In genomic region chr9:50861119-50861839, GRCm38 (mm10) we compare ENCODE assay signal across 19 mouse cellular contexts. TPM values are rescaled to one million over a fixed set of nuclear protein-coding genes. Genes with fewer than 3 reads are reported as not detected.
DNase-seq lines count a peak whose midpoint lies in the region; ATAC-seq lines count a peak whose summit lies in the region.
"Had no signal": no experiment of that assay in that cellular context is flagged by ENCODE, and none has a peak within 500 bp of the region (broad histone marks: within the 10 kb centered on the region; RNA-seq: fewer than 3 reads in every experiment).

No protein-coding gene starts in this region.

- peak overlapping the region; percentile 72 for H3K27ac ChIP-seq in forebrain, embryonic 14.5 days (ENCODE audit: low read depth, low read length)
- H3K27ac ChIP-seq in forebrain, embryonic 12.5 days: no peak overlapping the region
- peak overlapping the region; percentile 82 for H3K27ac ChIP-seq in forebrain, embryonic 16.5 days (ENCODE audit: low read length)
- no peak overlapping the region for H3K27ac ChIP-seq in hindbrain, embryonic 10.5 days
- H3K27ac ChIP-seq: heart, embryonic 10.5 days; hindbrain, embryonic 13.5 days; intestine, embryonic 15.5 days; midbrain, embryonic 13.5 days; neural tube, embryonic 15.5 days had no signal

- 74% methylated on average over 18 of the region's 18 CpGs for WGBS in forebrain, embryonic 14.5 days
- 93% methylated on average over 18 of the region's 18 CpGs for WGBS in forebrain, embryonic 12.5 days
- 65% methylated on average over 18 of the region's 18 CpGs for WGBS in forebrain, embryonic 16.5 days
- WGBS in hindbrain, embryonic 10.5 days: 95% methylated on average over 18 of the region's 18 CpGs

- 0 out of 2 replicates have a peak, but pooled peaks cover 2% of the 10 kb centered on the region for H3K4me1 ChIP-seq in forebrain, embryonic 14.5 days (ENCODE audit: control insufficient read depth, insufficient read depth, low read length)
- peaks cover 11% of the 10 kb centered on the region for H3K4me1 ChIP-seq in forebrain, embryonic 12.5 days
- H3K4me1 ChIP-seq in forebrain, embryonic 16.5 days (replicated peaks; ENCODE audit: control insufficient read depth, insufficient read depth, low read length): peaks cover 21% of the 10 kb centered on the region
- H3K4me1 ChIP-seq in hindbrain, embryonic 10.5 days (replicated peaks): peaks cover 13% of the 10 kb centered on the region

- peak overlapping the region; percentile 4; the same call in 1 of the 2 replicates for H3K4me2 ChIP-seq in forebrain, embryonic 14.5 days (ENCODE audit: low read length)
- no peak overlapping the region for H3K4me2 ChIP-seq in forebrain, embryonic 12.5 days
- H3K4me2 ChIP-seq in forebrain, embryonic 16.5 days (ENCODE audit: low read length): peak overlapping the region; percentile 12; the same call in 1 of the 2 replicates
- H3K4me2 ChIP-seq: hindbrain, embryonic 13.5 days; intestine, embryonic 15.5 days; midbrain, embryonic 13.5 days; neural tube, embryonic 15.5 days had no signal

- H3K27me3 ChIP-seq in forebrain, embryonic 14.5 days (replicated peaks; ENCODE audit: control insufficient read depth, insufficient read depth, low read length): no peaks in the 10 kb centered on the region
- H3K27me3 ChIP-seq in forebrain, embryonic 12.5 days: no peaks in the 10 kb centered on the region
- no peaks in the 10 kb centered on the region for H3K27me3 ChIP-seq in forebrain, embryonic 16.5 days (replicated peaks; ENCODE audit: control insufficient read depth, insufficient read depth, low read length)
- no peaks in the 10 kb centered on the region for H3K27me3 ChIP-seq in hindbrain, embryonic 10.5 days (ENCODE audit: insufficient read depth, poor library complexity, severe bottlenecking)
- H3K27me3 ChIP-seq: hindbrain, embryonic 13.5 days; intestine, embryonic 15.5 days; midbrain, embryonic 13.5 days; neural tube, embryonic 15.5 days had no signal

- H3K4me3 ChIP-seq in forebrain, embryonic 14.5 days (ENCODE audit: low read depth, low read length): no peak overlapping the region
- H3K4me3 ChIP-seq in forebrain, embryonic 12.5 days (replicated peaks): no peak overlapping the region
- no peak overlapping the region for H3K4me3 ChIP-seq in forebrain, embryonic 16.5 days (replicated peaks; ENCODE audit: low read length)
- H3K4me3 ChIP-seq in hindbrain, embryonic 10.5 days: no peak overlapping the region
- H3K4me3 ChIP-seq: heart, embryonic 10.5 days; hindbrain, embryonic 13.5 days; intestine, embryonic 15.5 days; midbrain, embryonic 13.5 days; neural tube, embryonic 15.5 days had no signal

- H3K36me3 ChIP-seq in forebrain, embryonic 14.5 days (ENCODE audit: control insufficient read depth, insufficient read depth, low read length): peaks cover 72% of the 10 kb centered on the region
- H3K36me3 ChIP-seq in forebrain, embryonic 12.5 days (replicated peaks): peaks cover 70% of the 10 kb centered on the region
- H3K36me3 ChIP-seq in forebrain, embryonic 16.5 days (ENCODE audit: control insufficient read depth, insufficient read depth): peaks cover 3% of the 10 kb centered on the region; the same call in 1 of the 2 replicates
- peaks cover 77% of the 10 kb centered on the region for H3K36me3 ChIP-seq in hindbrain, embryonic 10.5 days

- H3K9me3 ChIP-seq in forebrain, embryonic 14.5 days (replicated peaks; ENCODE audit: control insufficient read depth, low read length): no peaks in the 10 kb centered on the region
- no peaks in the 10 kb centered on the region for H3K9me3 ChIP-seq in forebrain, embryonic 12.5 days
- H3K9me3 ChIP-seq in forebrain, embryonic 16.5 days (ENCODE audit: control insufficient read depth, low read length): no peaks in the 10 kb centered on the region
- H3K9me3 ChIP-seq in hindbrain, embryonic 10.5 days: no peaks in the 10 kb centered on the region
- H3K9me3 ChIP-seq: heart, embryonic 10.5 days; hindbrain, embryonic 13.5 days; intestine, embryonic 15.5 days; midbrain, embryonic 13.5 days; neural tube, embryonic 15.5 days had no signal

- peak; percentile 87 for DNase-seq in forebrain, embryonic 14.5 days (ENCODE audit: low spot score)
- peak; percentile 95 for DNase-seq in brain, adult 2 months (ENCODE audit: low read depth, low spot score)
- peak; percentile 68 for DNase-seq in cerebellum, adult 8-10 months
- DNase-seq in adrenal gland, postnatal 14 days: no peak
- no peak for DNase-seq in hindbrain, embryonic 10.5 days (ENCODE audit: low spot score)
- DNase-seq: gastrocnemius, postnatal 36 days; kidney, adult 9 months; left cerebral cortex, postnatal 4 days; liver; lung, postnatal 10 days; thymus, postnatal 25 days had no signal

- H3K9ac ChIP-seq in forebrain, embryonic 14.5 days (ENCODE audit: low read length): no peak overlapping the region
- no peak overlapping the region for H3K9ac ChIP-seq in forebrain, embryonic 12.5 days
- no peak overlapping the region for H3K9ac ChIP-seq in forebrain, embryonic 16.5 days (replicated peaks; ENCODE audit: low read depth, low read length)
- H3K9ac ChIP-seq: hindbrain, embryonic 13.5 days; intestine, embryonic 15.5 days; midbrain, embryonic 13.5 days; neural tube, embryonic 15.5 days had no signal

- peak; percentile 44 for ATAC-seq in forebrain, embryonic 14.5 days
- ATAC-seq in forebrain, embryonic 12.5 days (ENCODE audit: low FRiP score): no peak
- peak; percentile 43 for ATAC-seq in forebrain, embryonic 16.5 days
- ATAC-seq in monocyte, adult 5-6 weeks (replicated peaks; ENCODE audit: insufficient number of reproducible peaks, low FRiP score, low TSS enrichment, poor library complexity, severe bottlenecking): no peak
- ATAC-seq: intestine, embryonic 15.5 days; midbrain, embryonic 13.5 days had no signal

RNA-seq across cellular contexts. Expression of gene Ppp2r1b, which starts 16.2 kb away (rescaled TPM):
- 78.9 and 94.5 TPM in 2 replicates for polyA plus RNA-seq in forebrain, embryonic 14.5 days (2014; fragmentation: Nextera tagmentation; extraction: Ambion mirVana)
- polyA plus RNA-seq in forebrain, embryonic 12.5 days (2016; fragmentation: Nextera tagmentation; extraction: Ambion mirVana): 109 and 112 TPM in 2 replicates
- polyA plus RNA-seq in forebrain, embryonic 16.5 days (2015; fragmentation: Nextera tagmentation; extraction: Ambion mirVana): 86.4 and 104 TPM in 2 replicates
- total RNA-seq in monocyte, adult 5-6 weeks (2017): 19.3 to 41.0 TPM (median 25.7 TPM) in 3 replicates
- 32.3 and 34.4 TPM in 2 replicates for total RNA-seq in adrenal gland, postnatal 14 days (2021)
- polyA plus RNA-seq in hindbrain, embryonic 10.5 days (2016; fragmentation: Nextera tagmentation; extraction: Ambion mirVana): 120 and 147 TPM in 2 replicates

Comparison
In these comparisons a context has a peak if more than half of its experiments do, and no peak if none do; other contexts are left out.
1. ATAC-seq: peak in forebrain, embryonic 14.5 days (single experiment) and forebrain, embryonic 16.5 days (single experiment); none in forebrain, embryonic 12.5 days (single experiment) and monocyte, adult 5-6 weeks (single experiment).
2. H3K27ac ChIP-seq: peak in forebrain, embryonic 14.5 days (single experiment) and forebrain, embryonic 16.5 days (single experiment); none in forebrain, embryonic 12.5 days (single experiment) and hindbrain, embryonic 10.5 days (single experiment).
3. DNase-seq: peak in forebrain, embryonic 14.5 days (single experiment), brain, adult 2 months (single experiment) and cerebellum, adult 8-10 months (single experiment); none in adrenal gland, postnatal 14 days (single experiment) and hindbrain, embryonic 10.5 days (single experiment).